In the genomic region with DNA sequence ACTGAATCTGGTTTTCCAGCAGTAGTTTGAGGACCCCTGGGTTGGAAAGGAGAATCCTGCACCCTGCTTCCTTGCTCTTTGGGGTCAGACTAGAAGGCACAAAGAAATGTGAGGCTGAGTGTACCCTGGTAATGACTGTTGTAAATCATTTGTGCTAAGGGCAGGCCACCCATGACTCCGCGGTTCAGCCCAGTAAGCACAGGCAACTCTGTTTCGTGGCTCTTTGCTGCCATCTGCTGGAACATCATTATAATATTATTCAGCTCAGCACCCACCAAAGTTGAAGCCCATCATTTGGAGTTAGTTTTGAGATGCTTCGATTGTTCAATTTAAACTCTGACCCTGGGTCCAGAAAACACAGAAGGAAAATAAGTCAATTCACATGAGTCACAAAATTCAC, we compare ENCODE assay signal across 8 mouse cellular contexts. TPM values are rescaled to one million over a fixed set of nuclear protein-coding genes. Genes with fewer than 3 reads are reported as not detected.
DNase-seq lines count a peak whose midpoint lies in the region; TF ChIP-seq lines count a peak whose summit lies in the region.

No protein-coding gene starts in this region.

- peak; percentile 85 for TF ChIP-seq CTCF in layer of hippocampus, adult 2 months (conservative IDR thresholded peaks at IDR 0.05)
- peak; percentile 56; the same call in 1 of the 2 replicates for TF ChIP-seq CTCF in embryonic fibroblast, embryonic 13.5 days (IDR thresholded peaks at IDR 0.05; ENCODE audit: borderline replicate concordance, insufficient read depth, low read length)

- H3K27ac ChIP-seq in layer of hippocampus, adult 2 months = no peak overlapping the region
- H3K27ac ChIP-seq in embryonic fibroblast, embryonic 13.5 days (ENCODE audit: insufficient read depth, low read length) = no peak overlapping the region

- no peak for TF ChIP-seq POLR2A in embryonic fibroblast, embryonic 13.5 days (IDR thresholded peaks at IDR 0.05; ENCODE audit: low read depth, low read length)

- DNase-seq in layer of hippocampus, adult 2 months (ENCODE audit: low spot score in 2 of 2) = peak; percentile 39 to 72
- DNase-seq in layer of hippocampus, adult 9-11 months = no peak
- DNase-seq in adrenal gland, postnatal 4 days (ENCODE audit: low spot score in 2 of 2) = peak; percentile 12 to 44
- DNase-seq in heart, postnatal 36 days = peak; percentile 73 to 80
- DNase-seq in kidney, postnatal 36 days = peak; percentile 61 to 89
- peak; percentile 74 for DNase-seq in lung, postnatal 36 days
- peak; percentile 64 for DNase-seq in right cerebral cortex, postnatal 14 days

- intact Hi-C loops in heart, postnatal 36 days (cut with DNase I) = loop anchor here (1.0 to 10.0 kb wide), 7 partner anchors 67 to 1411 kb away; partner anchors contain the start of gene Depp1

- no peaks in the 10 kb centered on the region; the same call in 1 of the 2 replicates for H3K4me1 ChIP-seq in embryonic fibroblast, embryonic 13.5 days (ENCODE audit: control insufficient read depth, insufficient read depth, low read length)

- H3K4me3 ChIP-seq in layer of hippocampus, adult 2 months = no peak overlapping the region
- H3K4me3 ChIP-seq in embryonic fibroblast, embryonic 13.5 days (ENCODE audit: insufficient read depth, low read length) = no peak overlapping the region

RNA-seq across cellular contexts. Expression of gene Zfp637, which starts 15.6 kb away (rescaled TPM):
- 10 to 100 TPM; 46.5 to 52.6 TPM for total RNA-seq in layer of hippocampus, adult 2 months (2021)
- total RNA-seq in adrenal gland, postnatal 4 days (2021) = 10 to 100 TPM; 38.9 to 42.3 TPM
- 37.9 and 51.2 TPM in 2 replicates for polyA plus RNA-seq in embryonic fibroblast, embryonic 13.5 days (2011; ENCODE audit: insufficient read length, low read depth, missing spikeins)
- 10 to 100 TPM; 30.8 to 35.9 TPM for total RNA-seq in heart, postnatal 36 days (2021)

RNA-seq across cellular contexts. Expression of gene Zfp239, which starts 36.5 kb away (rescaled TPM):
- total RNA-seq in layer of hippocampus, adult 2 months (2021) = 10 to 100 TPM; 35.9 to 38.4 TPM
- total RNA-seq in adrenal gland, postnatal 4 days (2021) = 1 to 10 TPM; 4.9 to 5.7 TPM
- polyA plus RNA-seq in embryonic fibroblast, embryonic 13.5 days (2011; ENCODE audit: insufficient read length, low read depth, missing spikeins) = 4.9 and 5.5 TPM in 2 replicates
- under 1 TPM; 0.19 to 0.24 TPM for total RNA-seq in heart, postnatal 36 days (2021)

Comparison
In these comparisons a context has a peak if more than half of its experiments do, and no peak if none do; other contexts are left out.
1. RNA of gene Zfp239, which starts 36.5 kb away (total RNA-seq): 35.9 to 38.4 TPM in layer of hippocampus, adult 2 months; 4.9 to 5.7 TPM in adrenal gland, postnatal 4 days and 0.19 to 0.24 TPM in heart, postnatal 36 days; every median in the first group is over 4 times any median in the second.